Mouse (Mus musculus): ENCODE data around the gene Lgr6. TPM values are rescaled to one million over a fixed set of nuclear protein-coding genes. Genes with fewer than 3 reads are reported as not detected.
A peak's percentile ranks its signal among the peaks of the same experiment; 100 is the strongest.

Lgr6 gene
- polyA plus RNA-seq, 1 experiment from 2014 or later = 0.52 TPM

GRCm38 (mm10) chr1:135143940-135144339 lies 38.9 kb upstream of the Lgr6 start:
- Histone ChIP-seq H3K27ac (ENCODE audit: low read depth, low read length) (no peak overlapping the region), H3K36me3 (ENCODE audit: control insufficient read depth, insufficient read depth, low read length) (no peaks in the 10 kb centered on the region), H3K4me3 (ENCODE audit: low read depth, low read length) (no peak overlapping the region), H3K4me2 (ENCODE audit: low read depth) (no peak overlapping the region), H3K9ac (ENCODE audit: low read length) (no peak overlapping the region), H3K9me3 (ENCODE audit: control insufficient read depth, low read length) (no peaks in the 10 kb centered on the region), H3K27me3 (ENCODE audit: control insufficient read depth, insufficient read depth, low read length) (peaks cover 5% of the 10 kb centered on the region; the same call in 1 of the 2 replicates), H3K4me1 (ENCODE audit: control insufficient read depth, insufficient read depth, low read length) (peaks cover 8% of the 10 kb centered on the region)
- ATAC-seq (ENCODE audit: insufficient read depth, low FRiP score, low TSS enrichment) = no peak
- 78% methylated on average over 2 of the region's 2 CpGs for WGBS
- DNase-seq (ENCODE audit: low spot score) = no peak

- peaks cover 5% of the 10 kb centered on the region; the same call in 1 of the 2 replicates for H3K27me3 ChIP-seq (ENCODE audit: control insufficient read depth, insufficient read depth, low read length)
- H3K36me3 ChIP-seq (ENCODE audit: control insufficient read depth, insufficient read depth, low read length) = no peaks in the 10 kb centered on the region
- H3K9ac ChIP-seq (ENCODE audit: low read length) = no peak overlapping the region
- DNase-seq (ENCODE audit: low spot score) (no peak), ATAC-seq (ENCODE audit: insufficient read depth, low FRiP score, low TSS enrichment) (no peak)
- H3K9me3 ChIP-seq (ENCODE audit: control insufficient read depth, low read length) = no peaks in the 10 kb centered on the region
- no peaks in the 10 kb centered on the region for H3K4me1 ChIP-seq (ENCODE audit: control insufficient read depth, insufficient read depth, low read length)
- H3K27ac ChIP-seq (ENCODE audit: low read depth, low read length) = no peak overlapping the region
- no peak overlapping the region for H3K4me2 ChIP-seq (ENCODE audit: low read depth)
- 75% methylated on average over 2 of the region's 2 CpGs for WGBS
- no peak overlapping the region for H3K4me3 ChIP-seq (ENCODE audit: low read depth, low read length)
These were observed 37.4 kb upstream of the Lgr6 start for GRCm38 (mm10) chr1:135142452-135142851.

GRCm38 (mm10) chr1:135139906-135140305 lies 34.8 kb upstream of the Lgr6 start:
- DNase-seq (ENCODE audit: low spot score) = no peak

GRCm38 (mm10) chr1:135136500-135136899 lies 31.4 kb upstream of the Lgr6 start:
- Histone ChIP-seq H3K36me3 (ENCODE audit: control insufficient read depth, insufficient read depth, low read length) (no peaks in the 10 kb centered on the region), H3K9ac (ENCODE audit: low read length) (no peak overlapping the region), H3K27ac (ENCODE audit: low read depth, low read length) (no peak overlapping the region), H3K4me1 (ENCODE audit: control insufficient read depth, insufficient read depth, low read length) (no peaks in the 10 kb centered on the region), H3K9me3 (ENCODE audit: control insufficient read depth, low read length) (no peaks in the 10 kb centered on the region), H3K4me2 (ENCODE audit: low read depth) (no peak overlapping the region), H3K27me3 (ENCODE audit: control insufficient read depth, insufficient read depth, low read length) (no peaks in the 10 kb centered on the region), H3K4me3 (ENCODE audit: low read depth, low read length) (no peak overlapping the region)
- 18% methylated on average over 1 of the region's 1 CpGs for WGBS
- ATAC-seq (ENCODE audit: insufficient read depth, low FRiP score, low TSS enrichment) (peak; percentile 53; the same call in 1 of the 2 replicates), DNase-seq (ENCODE audit: low spot score) (peak; percentile 85)

More at GRCm38 (mm10) chr1:135139906-135140305, 34.8 kb upstream of the Lgr6 start:
- H3K4me1 ChIP-seq (ENCODE audit: control insufficient read depth, insufficient read depth, low read length) = no peaks in the 10 kb centered on the region
- H3K9me3 ChIP-seq (ENCODE audit: control insufficient read depth, low read length) = no peaks in the 10 kb centered on the region
- H3K27ac ChIP-seq (ENCODE audit: low read depth, low read length) = no peak overlapping the region
- H3K27me3 ChIP-seq (ENCODE audit: control insufficient read depth, insufficient read depth, low read length) = 0 out of 2 replicates have a peak, but pooled peaks cover 2% of the 10 kb centered on the region
- no peak for ATAC-seq (ENCODE audit: insufficient read depth, low FRiP score, low TSS enrichment)
- H3K36me3 ChIP-seq (ENCODE audit: control insufficient read depth, insufficient read depth, low read length) = no peaks in the 10 kb centered on the region
- no peak overlapping the region for H3K9ac ChIP-seq (ENCODE audit: low read length)
- no peak overlapping the region for H3K4me2 ChIP-seq (ENCODE audit: low read depth)
- no peak overlapping the region for H3K4me3 ChIP-seq (ENCODE audit: low read depth, low read length)
- 79% methylated on average over 2 of the region's 2 CpGs for WGBS

- no peak for DNase-seq (ENCODE audit: low spot score)
- Histone ChIP-seq H3K4me2 (ENCODE audit: low read depth) (no peak overlapping the region), H3K4me1 (ENCODE audit: control insufficient read depth, insufficient read depth, low read length) (no peaks in the 10 kb centered on the region), H3K27me3 (ENCODE audit: control insufficient read depth, insufficient read depth, low read length) (no peaks in the 10 kb centered on the region), H3K4me3 (ENCODE audit: low read depth, low read length) (no peak overlapping the region), H3K9ac (ENCODE audit: low read length) (no peak overlapping the region), H3K9me3 (ENCODE audit: control insufficient read depth, low read length) (no peaks in the 10 kb centered on the region), H3K36me3 (ENCODE audit: control insufficient read depth, insufficient read depth, low read length) (no peaks in the 10 kb centered on the region), H3K27ac (ENCODE audit: low read depth, low read length) (no peak overlapping the region)
- ATAC-seq (ENCODE audit: insufficient read depth, low FRiP score, low TSS enrichment) = no peak
- WGBS = 86% methylated on average over 8 of the region's 8 CpGs
These were observed 30.2 kb upstream of the Lgr6 start for GRCm38 (mm10) chr1:135135111-135135787.

- Histone ChIP-seq H3K4me3 (ENCODE audit: low read depth, low read length) (no peak overlapping the region), H3K4me1 (ENCODE audit: control insufficient read depth, insufficient read depth, low read length) (no peaks in the 10 kb centered on the region), H3K9ac (ENCODE audit: low read length) (no peak overlapping the region), H3K9me3 (ENCODE audit: control insufficient read depth, low read length) (no peaks in the 10 kb centered on the region), H3K27me3 (ENCODE audit: control insufficient read depth, insufficient read depth, low read length) (no peaks in the 10 kb centered on the region), H3K36me3 (ENCODE audit: control insufficient read depth, insufficient read depth, low read length) (no peaks in the 10 kb centered on the region), H3K27ac (ENCODE audit: low read depth, low read length) (no peak overlapping the region), H3K4me2 (ENCODE audit: low read depth) (no peak overlapping the region)
- no peak for ATAC-seq (ENCODE audit: insufficient read depth, low FRiP score, low TSS enrichment)
- 83% methylated on average over 10 of the region's 10 CpGs for WGBS
- no peak for DNase-seq (ENCODE audit: low spot score)
These were observed 28.8 kb upstream of the Lgr6 start for GRCm38 (mm10) chr1:135133678-135134435.

GRCm38 (mm10) chr1:135132893-135133369 lies 27.9 kb upstream of the Lgr6 start:
- DNase-seq (ENCODE audit: low spot score) (no peak), ATAC-seq (ENCODE audit: insufficient read depth, low FRiP score, low TSS enrichment) (no peak)
- no peak overlapping the region for H3K9ac ChIP-seq (ENCODE audit: low read length)
- H3K27me3 ChIP-seq (ENCODE audit: control insufficient read depth, insufficient read depth, low read length) = no peaks in the 10 kb centered on the region
- no peak overlapping the region for H3K27ac ChIP-seq (ENCODE audit: low read depth, low read length)
- H3K9me3 ChIP-seq (ENCODE audit: control insufficient read depth, low read length) = no peaks in the 10 kb centered on the region
- no peaks in the 10 kb centered on the region for H3K4me1 ChIP-seq (ENCODE audit: control insufficient read depth, insufficient read depth, low read length)
- 79% methylated on average over 9 of the region's 9 CpGs for WGBS
- H3K36me3 ChIP-seq (ENCODE audit: control insufficient read depth, insufficient read depth, low read length) = no peaks in the 10 kb centered on the region
- no peak overlapping the region for H3K4me3 ChIP-seq (ENCODE audit: low read depth, low read length)
- H3K4me2 ChIP-seq (ENCODE audit: low read depth) = no peak overlapping the region

GRCm38 (mm10) chr1:135132473-135132872 lies 27.4 kb upstream of the Lgr6 start, which contains the start of gene Ptpn7:
Gene Ptpn7 (plus strand): TSS chr1:135132700.
- 39% methylated on average over 10 of the region's 10 CpGs for WGBS
- no peak within 1 kb of the TSS for H3K4me3 ChIP-seq (ENCODE audit: low read depth, low read length)
- DNase-seq (ENCODE audit: low spot score) = peak; percentile 35
- no peaks in the 10 kb centered on the region for H3K27me3 ChIP-seq (ENCODE audit: control insufficient read depth, insufficient read depth, low read length)
- no peak within 1 kb of the TSS for H3K27ac ChIP-seq (ENCODE audit: low read depth, low read length)
- no peaks in the 10 kb centered on the region for H3K36me3 ChIP-seq (ENCODE audit: control insufficient read depth, insufficient read depth, low read length)
- H3K4me2 ChIP-seq (ENCODE audit: low read depth) = no peak within 1 kb of the TSS
- H3K9ac ChIP-seq (ENCODE audit: low read length) = no peak within 1 kb of the TSS
- H3K9me3 ChIP-seq (ENCODE audit: control insufficient read depth, low read length) = no peaks in the 10 kb centered on the region
- no peak for ATAC-seq (ENCODE audit: insufficient read depth, low FRiP score, low TSS enrichment)
- no peaks in the 10 kb centered on the region for H3K4me1 ChIP-seq (ENCODE audit: control insufficient read depth, insufficient read depth, low read length)
